Mouse (Mus musculus): ENCODE data around the gene Pced1b. TPM values are rescaled to one million over a fixed set of nuclear protein-coding genes. Genes with fewer than 3 reads are reported as not detected.

Pced1b gene
- total and polyA plus RNA-seq, 2 experiments: 0.92 to 5.6 TPM

DNA sequence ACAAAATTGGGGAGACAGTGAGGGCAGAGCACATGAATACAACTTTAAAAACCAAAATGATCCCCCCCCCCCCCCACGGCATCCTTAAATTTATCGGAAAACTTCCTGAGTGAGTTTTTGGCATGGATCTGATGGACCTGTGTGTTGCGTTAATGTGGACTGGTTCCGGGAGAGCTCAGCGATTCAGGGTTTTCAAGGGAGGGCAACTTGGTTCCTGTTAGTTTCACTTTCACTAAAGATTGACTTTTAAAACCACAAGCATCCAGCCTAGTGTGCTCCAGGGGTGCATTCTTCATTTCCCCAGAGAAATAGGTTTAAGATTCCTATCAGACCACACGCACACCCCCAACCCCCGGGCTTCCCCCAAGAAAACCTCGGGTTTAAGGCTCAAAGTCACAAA lies 1.4 kb downstream of the Pced1b start:
- Histone ChIP-seq H3K4me3 (ENCODE audit: insufficient read depth, low read depth, low read length) (peak overlapping the region; percentile 98), H3K27ac (replicated peaks; ENCODE audit: insufficient read depth, low read depth, low read length) (peak overlapping the region; percentile 83), H3K27me3 (ENCODE audit: control insufficient read depth, insufficient read depth, low read length) (no peaks in the 10 kb centered on the region), H3K79me2 (ENCODE audit: control insufficient read depth, insufficient read depth, low read length) (peaks cover 16% of the 10 kb centered on the region; the same call in 1 of the 2 replicates), H3K36me3 (ENCODE audit: control insufficient read depth, insufficient read depth, low read length) (no peaks in the 10 kb centered on the region; the same call in 1 of the 2 replicates), H3K9ac (ENCODE audit: low read depth, low read length) (peak overlapping the region; percentile 100), H3K4me1 (ENCODE audit: control insufficient read depth, insufficient read depth, low read length) (0 out of 2 replicates have a peak, but pooled peaks cover 2% of the 10 kb centered on the region)
- peak; percentile 85 for DNase-seq (ENCODE audit: extremely low read depth, low read depth, low spot score)
- WGBS: 9% methylated on average over 8 of the region's 8 CpGs
- TF ChIP-seq POLR2A (IDR thresholded peaks at IDR 0.05; ENCODE audit: extremely low read depth, insufficient read depth, low read length) (no peak), CTCF (IDR thresholded peaks at IDR 0.05; ENCODE audit: low read depth, low read length) (no peak)

- no peak overlapping the region for H3K9ac ChIP-seq (ENCODE audit: low read depth, low read length)
- H3K36me3 ChIP-seq (ENCODE audit: control insufficient read depth, insufficient read depth, low read length): no peaks in the 10 kb centered on the region; the same call in 1 of the 2 replicates
- DNase-seq (ENCODE audit: extremely low read depth, low read depth, low spot score): no peak
- TF ChIP-seq CTCF (IDR thresholded peaks at IDR 0.05; ENCODE audit: low read depth, low read length): no peak
- no peak for TF ChIP-seq POLR2A (IDR thresholded peaks at IDR 0.05; ENCODE audit: extremely low read depth, insufficient read depth, low read length)
- peaks cover 21% of the 10 kb centered on the region; the same call in 1 of the 2 replicates for H3K79me2 ChIP-seq (ENCODE audit: control insufficient read depth, insufficient read depth, low read length)
- no peak overlapping the region for H3K27ac ChIP-seq (replicated peaks; ENCODE audit: insufficient read depth, low read depth, low read length)
- H3K4me1 ChIP-seq (ENCODE audit: control insufficient read depth, insufficient read depth, low read length): 0 out of 2 replicates have a peak, but pooled peaks cover 2% of the 10 kb centered on the region
- 97% methylated on average over 10 of the region's 10 CpGs for WGBS
- no peak overlapping the region for H3K4me3 ChIP-seq (ENCODE audit: insufficient read depth, low read depth, low read length)
- H3K27me3 ChIP-seq (ENCODE audit: control insufficient read depth, insufficient read depth, low read length): no peaks in the 10 kb centered on the region
These were observed 2.4 kb downstream of the Pced1b start for GRCm38 (mm10) chr15:97249322-97249721.

GRCm38 (mm10) chr15:97252493-97253034 lies 5.7 kb downstream of the Pced1b start:
- Histone ChIP-seq H3K36me3 (ENCODE audit: control insufficient read depth, insufficient read depth, low read length) (no peaks in the 10 kb centered on the region), H3K79me2 (ENCODE audit: control insufficient read depth, insufficient read depth, low read length) (peaks cover 21% of the 10 kb centered on the region; the same call in 1 of the 2 replicates), H3K27ac (replicated peaks; ENCODE audit: insufficient read depth, low read depth, low read length) (no peak overlapping the region), H3K4me1 (ENCODE audit: control insufficient read depth, insufficient read depth, low read length) (0 out of 2 replicates have a peak, but pooled peaks cover 2% of the 10 kb centered on the region), H3K27me3 (ENCODE audit: control insufficient read depth, insufficient read depth, low read length) (no peaks in the 10 kb centered on the region), H3K9ac (ENCODE audit: low read depth, low read length) (no peak overlapping the region), H3K4me3 (ENCODE audit: insufficient read depth, low read depth, low read length) (no peak overlapping the region)
- DNase-seq (ENCODE audit: extremely low read depth, low read depth, low spot score): no peak
- 88% methylated on average over 8 of the region's 8 CpGs for WGBS
- TF ChIP-seq CTCF (IDR thresholded peaks at IDR 0.05; ENCODE audit: low read depth, low read length) (no peak), POLR2A (IDR thresholded peaks at IDR 0.05; ENCODE audit: extremely low read depth, insufficient read depth, low read length) (no peak)

DNA sequence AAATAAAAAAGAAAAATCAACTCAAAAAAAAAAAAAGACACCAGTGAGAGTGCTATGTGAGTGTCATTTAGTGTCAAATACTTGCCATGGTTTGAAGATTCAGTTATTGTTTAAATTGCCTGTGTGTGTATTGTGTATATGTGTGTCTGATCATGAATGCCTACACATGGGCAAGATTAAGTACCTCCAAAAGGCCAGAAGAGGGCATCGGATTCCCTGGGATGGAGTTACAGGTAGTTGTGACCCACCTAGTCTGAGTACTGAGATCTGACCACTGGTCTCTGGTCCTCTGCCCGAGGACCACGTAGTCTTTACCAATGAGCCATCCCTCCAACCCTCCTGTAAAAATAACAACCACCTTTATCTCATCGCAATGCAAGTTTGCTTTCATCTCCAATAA lies 7.5 kb downstream of the Pced1b start:
- peak; percentile 12; the same call in 1 of the 2 replicates for TF ChIP-seq CTCF (IDR thresholded peaks at IDR 0.05; ENCODE audit: low read depth, low read length)
- no peak for TF ChIP-seq POLR2A (IDR thresholded peaks at IDR 0.05; ENCODE audit: extremely low read depth, insufficient read depth, low read length)
- DNase-seq (ENCODE audit: extremely low read depth, low read depth, low spot score): no peak
- H3K27me3 ChIP-seq (ENCODE audit: control insufficient read depth, insufficient read depth, low read length): no peaks in the 10 kb centered on the region
- 95% methylated on average over 4 of the region's 4 CpGs for WGBS
- no peak overlapping the region for H3K9ac ChIP-seq (ENCODE audit: low read depth, low read length)
- H3K4me1 ChIP-seq (ENCODE audit: control insufficient read depth, insufficient read depth, low read length): no peaks in the 10 kb centered on the region
- H3K36me3 ChIP-seq (ENCODE audit: control insufficient read depth, insufficient read depth, low read length): no peaks in the 10 kb centered on the region
- no peak overlapping the region for H3K27ac ChIP-seq (replicated peaks; ENCODE audit: insufficient read depth, low read depth, low read length)
- no peak overlapping the region for H3K4me3 ChIP-seq (ENCODE audit: insufficient read depth, low read depth, low read length)
- peaks cover 18% of the 10 kb centered on the region; the same call in 1 of the 2 replicates for H3K79me2 ChIP-seq (ENCODE audit: control insufficient read depth, insufficient read depth, low read length)

DNA sequence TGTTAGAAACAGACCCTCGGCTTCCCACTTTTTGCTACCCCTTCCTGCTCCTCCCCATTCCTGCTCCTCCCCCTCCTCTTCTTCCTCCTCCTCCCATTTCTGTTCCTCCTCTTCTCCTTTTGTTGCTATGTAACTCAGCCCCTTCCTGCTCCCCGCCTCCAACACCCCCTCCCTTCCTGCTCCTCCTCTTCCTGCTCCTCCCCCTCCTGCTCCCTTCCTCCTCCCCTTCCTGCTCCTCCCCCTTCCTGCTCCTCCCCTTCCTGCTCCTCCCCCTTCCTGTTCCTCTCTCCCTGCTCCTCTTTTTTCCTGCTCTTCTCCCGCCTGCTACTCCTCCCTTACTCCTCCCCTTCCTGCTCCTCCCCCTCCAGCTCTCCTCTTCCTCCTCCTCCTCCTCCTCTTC lies 8.9 kb downstream of the Pced1b start:
- no peak for DNase-seq (ENCODE audit: extremely low read depth, low read depth, low spot score)
- Histone ChIP-seq H3K79me2 (ENCODE audit: control insufficient read depth, insufficient read depth, low read length) (peaks cover 8% of the 10 kb centered on the region; the same call in 1 of the 2 replicates), H3K36me3 (ENCODE audit: control insufficient read depth, insufficient read depth, low read length) (no peaks in the 10 kb centered on the region), H3K27me3 (ENCODE audit: control insufficient read depth, insufficient read depth, low read length) (no peaks in the 10 kb centered on the region), H3K4me3 (ENCODE audit: insufficient read depth, low read depth, low read length) (no peak overlapping the region), H3K9ac (ENCODE audit: low read depth, low read length) (no peak overlapping the region), H3K27ac (replicated peaks; ENCODE audit: insufficient read depth, low read depth, low read length) (no peak overlapping the region), H3K4me1 (ENCODE audit: control insufficient read depth, insufficient read depth, low read length) (no peaks in the 10 kb centered on the region)
- TF ChIP-seq POLR2A (IDR thresholded peaks at IDR 0.05; ENCODE audit: extremely low read depth, insufficient read depth, low read length) (no peak), CTCF (IDR thresholded peaks at IDR 0.05; ENCODE audit: low read depth, low read length) (no peak)
- 92% methylated on average over 3 of the region's 3 CpGs for WGBS

DNA sequence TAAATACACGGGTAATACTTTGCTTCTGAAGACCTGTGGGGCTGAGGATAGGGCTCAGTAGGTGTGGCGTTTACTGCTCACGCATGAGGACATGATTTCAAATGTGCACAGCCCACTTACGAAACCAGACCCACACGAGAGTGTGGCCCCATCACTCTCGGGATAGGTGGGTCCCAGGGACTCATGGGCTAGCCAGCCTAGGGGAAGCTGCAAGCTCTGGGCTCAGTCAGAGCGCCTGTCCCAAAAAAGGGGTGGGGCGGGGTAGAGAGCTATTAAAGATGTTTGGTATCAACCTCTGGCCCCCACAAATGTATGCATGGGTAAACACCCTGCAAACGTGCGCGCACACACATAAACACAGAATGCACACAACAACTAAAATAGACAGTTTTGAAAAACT lies 9.5 kb downstream of the Pced1b start:
- Histone ChIP-seq H3K4me3 (ENCODE audit: insufficient read depth, low read depth, low read length) (no peak overlapping the region), H3K4me1 (ENCODE audit: control insufficient read depth, insufficient read depth, low read length) (no peaks in the 10 kb centered on the region), H3K79me2 (ENCODE audit: control insufficient read depth, insufficient read depth, low read length) (peaks cover 7% of the 10 kb centered on the region; the same call in 1 of the 2 replicates), H3K27me3 (ENCODE audit: control insufficient read depth, insufficient read depth, low read length) (no peaks in the 10 kb centered on the region), H3K36me3 (ENCODE audit: control insufficient read depth, insufficient read depth, low read length) (no peaks in the 10 kb centered on the region), H3K27ac (replicated peaks; ENCODE audit: insufficient read depth, low read depth, low read length) (no peak overlapping the region), H3K9ac (ENCODE audit: low read depth, low read length) (no peak overlapping the region)
- TF ChIP-seq CTCF (IDR thresholded peaks at IDR 0.05; ENCODE audit: low read depth, low read length): no peak
- TF ChIP-seq POLR2A (IDR thresholded peaks at IDR 0.05; ENCODE audit: extremely low read depth, insufficient read depth, low read length): no peak
- DNase-seq (ENCODE audit: extremely low read depth, low read depth, low spot score): no peak
- WGBS: 91% methylated on average over 11 of the region's 11 CpGs
